Mouse (Mus musculus) midbrain, embryonic 12.5 days (tissue): ENCODE results near the gene Pgap1. TPM values are rescaled to one million over a fixed set of nuclear protein-coding genes. Genes with fewer than 3 reads are reported as not detected.

Source experiments
- ATAC-seq: fragments of 200-750 bp; cut with Nextera tagmentation; 2 replicates; pipeline ENCODE4 v1.8.0; 2017; ENCODE audit warnings: low read depth, moderate TSS enrichment, moderate library complexity; ENCODE audit not compliant: low FRiP score
- H3K27ac ChIP-seq: fragments of 300-500 bp; sonication (generic); replicated peaks from 2 replicates; pipeline ENCODE4 v1.5.1; 2016; ENCODE audit warnings: mild to moderate bottlenecking
- H3K27me3 ChIP-seq: fragments of 300-500 bp; sonication (generic); 2 replicates; pipeline ENCODE4 v1.6.1; 2016; ENCODE audit warnings: mild to moderate bottlenecking
- H3K36me3 ChIP-seq: fragments of 300-500 bp; sonication (generic); 2 replicates; pipeline ENCODE4 v1.6.1; 2016
- H3K4me1 ChIP-seq: fragments of 300-500 bp; sonication (generic); 2 replicates; pipeline ENCODE4 v1.6.1; 2016
- H3K4me2 ChIP-seq: fragments of 300-500 bp; sonication (generic); replicated peaks from 2 replicates; pipeline ENCODE4 v1.6.1; 2016; ENCODE audit warnings: mild to moderate bottlenecking, moderate library complexity
- H3K4me3 ChIP-seq: fragments of 300-500 bp; sonication (generic); 2 replicates; pipeline ENCODE4 v1.5.1; 2016; ENCODE audit warnings: mild to moderate bottlenecking
- H3K9ac ChIP-seq: fragments of 300-500 bp; sonication (generic); replicated peaks from 2 replicates; pipeline ENCODE4 v1.6.1; 2016; ENCODE audit warnings: mild to moderate bottlenecking, moderate library complexity
- H3K9me3 ChIP-seq: fragments of 300-500 bp; sonication (generic); 2 replicates; pipeline ENCODE4 v1.6.1; 2016; ENCODE audit warnings: mild to moderate bottlenecking
- WGBS: fragments of 180-500 bp; shearing (Covaris S2); methylation state at CpG from one replicate; pipeline ENCODE4 v1.1.7; 2016; 5-methylcytosine and 5-hydroxymethylcytosine counted together
- polyA plus RNA-seq: library from polyadenylated mRNA; unstranded; fragments of >200 nt; fragmentation: Nextera tagmentation; extraction: Ambion mirVana; gene quantifications from 2 replicates; pipeline ENCODE4 v1.2.1, GENCODE M21; 2016

Gene Pgap1
- 17.1 and 23.8 TPM in 2 replicates for polyA plus RNA-seq

- peak; percentile 99 for ATAC-seq
- Histone ChIP-seq H3K27ac (peak within 1 kb of the TSS; percentile 76), H3K9me3 (no peaks in the 10 kb centered on the region), H3K4me1 (peaks cover 12% of the 10 kb centered on the region; the same call in 1 of the 2 replicates), H3K9ac (peak within 1 kb of the TSS; percentile 78), H3K4me3 (peak within 1 kb of the TSS; percentile 75), H3K4me2 (peak within 1 kb of the TSS; percentile 87), H3K27me3 (no peaks in the 10 kb centered on the region), H3K36me3 (no peaks in the 10 kb centered on the region)
- WGBS: under 1% methylated on average over 56 of the region's 59 CpGs
Observed at GRCm38 (mm10) chr1:54557301-54558229, at the start of gene Pgap1. Gene Pgap1, minus strand, starts transcription at chr1:54557684.

GRCm38 (mm10) chr1:54606936-54607335, 49.5 kb upstream of the Pgap1 start:
- Histone ChIP-seq H3K9ac (no peak overlapping the region), H3K27me3 (no peaks in the 10 kb centered on the region), H3K27ac (no peak overlapping the region), H3K36me3 (no peaks in the 10 kb centered on the region), H3K9me3 (no peaks in the 10 kb centered on the region), H3K4me1 (no peaks in the 10 kb centered on the region), H3K4me2 (no peak overlapping the region), H3K4me3 (no peak overlapping the region)
- 76% methylated on average over 1 of the region's 1 CpGs for WGBS
- ATAC-seq: no peak

GRCm38 (mm10) chr1:54601692-54602091, 44.2 kb upstream of the Pgap1 start:
- no peak overlapping the region for H3K4me3 ChIP-seq
- ATAC-seq: no peak
- no peaks in the 10 kb centered on the region for H3K9me3 ChIP-seq
- no peak overlapping the region for H3K27ac ChIP-seq
- no peak overlapping the region for H3K4me2 ChIP-seq
- WGBS: 94% methylated on average over 9 of the region's 9 CpGs
- H3K9ac ChIP-seq: no peak overlapping the region
- no peaks in the 10 kb centered on the region for H3K27me3 ChIP-seq
- no peaks in the 10 kb centered on the region for H3K36me3 ChIP-seq
- no peaks in the 10 kb centered on the region for H3K4me1 ChIP-seq

GRCm38 (mm10) chr1:54600275-54600674, 42.8 kb upstream of the Pgap1 start:
- Histone ChIP-seq H3K4me2 (no peak overlapping the region), H3K4me1 (no peaks in the 10 kb centered on the region), H3K9me3 (no peaks in the 10 kb centered on the region), H3K27ac (no peak overlapping the region), H3K27me3 (no peaks in the 10 kb centered on the region; the same call in 1 of the 2 replicates), H3K36me3 (no peaks in the 10 kb centered on the region), H3K9ac (no peak overlapping the region), H3K4me3 (no peak overlapping the region)
- 92% methylated on average over 1 of the region's 1 CpGs for WGBS
- ATAC-seq: no peak

GRCm38 (mm10) chr1:54597594-54598217, 40.2 kb upstream of the Pgap1 start:
- H3K27ac ChIP-seq: no peak overlapping the region
- H3K4me2 ChIP-seq: no peak overlapping the region
- no peaks in the 10 kb centered on the region for H3K9me3 ChIP-seq
- no peak overlapping the region for H3K4me3 ChIP-seq
- H3K9ac ChIP-seq: no peak overlapping the region
- ATAC-seq: no peak
- 87% methylated on average over 4 of the region's 4 CpGs for WGBS
- H3K36me3 ChIP-seq: no peaks in the 10 kb centered on the region
- H3K27me3 ChIP-seq: no peaks in the 10 kb centered on the region; the same call in 1 of the 2 replicates
- no peaks in the 10 kb centered on the region for H3K4me1 ChIP-seq

- Histone ChIP-seq H3K4me1 (no peaks in the 10 kb centered on the region), H3K9ac (no peak overlapping the region), H3K4me3 (no peak overlapping the region), H3K4me2 (no peak overlapping the region), H3K9me3 (no peaks in the 10 kb centered on the region), H3K27ac (no peak overlapping the region), H3K27me3 (no peaks in the 10 kb centered on the region; the same call in 1 of the 2 replicates), H3K36me3 (no peaks in the 10 kb centered on the region)
- ATAC-seq: no peak
- WGBS: 81% methylated on average over 2 of the region's 2 CpGs
Observed at GRCm38 (mm10) chr1:54596151-54596550, 38.7 kb upstream of the Pgap1 start.

- ATAC-seq: no peak
- Histone ChIP-seq H3K36me3 (no peaks in the 10 kb centered on the region), H3K4me1 (peaks cover 14% of the 10 kb centered on the region), H3K9me3 (no peaks in the 10 kb centered on the region), H3K4me2 (no peak overlapping the region), H3K27ac (no peak overlapping the region), H3K4me3 (no peak overlapping the region), H3K27me3 (no peaks in the 10 kb centered on the region), H3K9ac (no peak overlapping the region)
- WGBS: 90% methylated on average over 5 of the region's 5 CpGs
Observed at GRCm38 (mm10) chr1:54587076-54587475, 29.6 kb upstream of the Pgap1 start.

- H3K27ac ChIP-seq: no peak overlapping the region
Observed at GRCm38 (mm10) chr1:54585971-54586555, 28.6 kb upstream of the Pgap1 start.

GRCm38 (mm10) chr1:54585278-54585846, 27.9 kb upstream of the Pgap1 start:
- Histone ChIP-seq H3K4me1 (peaks cover 14% of the 10 kb centered on the region), H3K27me3 (no peaks in the 10 kb centered on the region), H3K9me3 (no peaks in the 10 kb centered on the region), H3K27ac (no peak overlapping the region), H3K9ac (no peak overlapping the region), H3K4me3 (no peak overlapping the region), H3K36me3 (no peaks in the 10 kb centered on the region), H3K4me2 (peak overlapping the region; percentile 27)
- ATAC-seq: peak; percentile 58
- WGBS: 9% methylated on average over 9 of the region's 9 CpGs

More at GRCm38 (mm10) chr1:54585971-54586555, 28.6 kb upstream of the Pgap1 start:
- Histone ChIP-seq H3K9ac (no peak overlapping the region), H3K4me1 (peaks cover 14% of the 10 kb centered on the region), H3K27me3 (no peaks in the 10 kb centered on the region), H3K36me3 (no peaks in the 10 kb centered on the region), H3K9me3 (no peaks in the 10 kb centered on the region), H3K4me2 (0 out of 2 replicates have a peak overlapping the region, but pooled peaks have one; percentile 27), H3K4me3 (no peak overlapping the region)
- WGBS: 57% methylated on average over 5 of the region's 5 CpGs
- no peak for ATAC-seq

- Histone ChIP-seq H3K4me2 (no peak overlapping the region), H3K4me3 (no peak overlapping the region), H3K27ac (no peak overlapping the region), H3K9me3 (no peaks in the 10 kb centered on the region), H3K27me3 (no peaks in the 10 kb centered on the region), H3K4me1 (peaks cover 14% of the 10 kb centered on the region), H3K36me3 (no peaks in the 10 kb centered on the region), H3K9ac (no peak overlapping the region)
- 44% methylated on average over 2 of the region's 2 CpGs for WGBS
- no peak for ATAC-seq
Observed at GRCm38 (mm10) chr1:54584588-54585277, 27.2 kb upstream of the Pgap1 start.
